Mouse (Mus musculus) forebrain, embryonic 11.5 days (tissue): Measurements from ENCODE around the gene Lmo3. TPM values are rescaled to one million over a fixed set of nuclear protein-coding genes. Genes with fewer than 3 reads are reported as not detected.

Experiments
- ATAC-seq: fragments of 200-750 bp; cut with Nextera tagmentation; replicated peaks from 2 replicates; pipeline ENCODE4 v1.8.0; 2017; ENCODE audit warnings: moderate TSS enrichment; ENCODE audit not compliant: low FRiP score
- DNase-seq: peaks from one replicate; pipeline ENCODE4 v3.0.0-alpha.2; 2017; ENCODE audit warnings: low spot score
- H3K27ac ChIP-seq: fragments of 300-500 bp; sonication (generic); 2 replicates; pipeline ENCODE4 v1.5.1; 2014; ENCODE audit warnings: low read depth, low read length
- H3K27me3 ChIP-seq: fragments of 300-500 bp; sonication (generic); 2 replicates; pipeline ENCODE4 v1.6.1; 2014; ENCODE audit warnings: mild to moderate bottlenecking, low read length, mixed read lengths; ENCODE audit not compliant: control insufficient read depth, insufficient read depth
- H3K36me3 ChIP-seq: fragments of 300-500 bp; sonication (generic); 2 replicates; pipeline ENCODE4 v1.6.1; 2014; ENCODE audit warnings: mild to moderate bottlenecking, low read length, moderate library complexity, mixed read lengths; ENCODE audit not compliant: control insufficient read depth, insufficient read depth
- H3K4me1 ChIP-seq: fragments of 300-500 bp; sonication (generic); replicated peaks from 2 replicates; pipeline ENCODE4 v1.6.1; 2014; ENCODE audit warnings: low read length, mixed read lengths; ENCODE audit not compliant: control insufficient read depth, insufficient read depth
- H3K4me2 ChIP-seq: fragments of 300-500 bp; sonication (generic); 2 replicates; pipeline ENCODE4 v1.6.1; 2014; ENCODE audit warnings: low read depth, mild to moderate bottlenecking, low read length, moderate library complexity, mixed read lengths; ENCODE audit not compliant: severe bottlenecking
- H3K4me3 ChIP-seq: fragments of 300-500 bp; sonication (generic); 2 replicates; pipeline ENCODE4 v1.5.1; 2014; ENCODE audit warnings: low read depth, low read length
- H3K9ac ChIP-seq: fragments of 300-500 bp; sonication (generic); 2 replicates; pipeline ENCODE4 v1.6.1; 2014; ENCODE audit warnings: low read length
- H3K9me3 ChIP-seq: fragments of 300-500 bp; sonication (generic); 2 replicates; pipeline ENCODE4 v1.6.1; 2016; ENCODE audit warnings: low read length, mixed read lengths; ENCODE audit not compliant: control insufficient read depth
- WGBS: fragments of 180-500 bp; shearing (Covaris S2); extraction: QIAGEN DNeasy Blood & Tissue Kit; methylation state at CpG from one replicate; pipeline ENCODE4 v1.1.7; 2014; 5-methylcytosine and 5-hydroxymethylcytosine counted together
- polyA plus RNA-seq: library from polyadenylated mRNA; unstranded; fragments of >200 nt; fragmentation: Nextera tagmentation; extraction: Ambion mirVana; gene quantifications from 2 replicates; pipeline ENCODE4 v1.2.1, GENCODE M21; 2014

Lmo3 gene
- polyA plus RNA-seq, 1 experiment from 2014 or later: 29.4 TPM

- 87% methylated on average over 2 of the region's 2 CpGs for WGBS
- H3K4me2 ChIP-seq: no peak overlapping the region
- H3K27me3 ChIP-seq: no peaks in the 10 kb centered on the region
- ATAC-seq: no peak
- H3K4me1 ChIP-seq: no peaks in the 10 kb centered on the region
- DNase-seq: no peak
- H3K27ac ChIP-seq: no peak overlapping the region
- no peaks in the 10 kb centered on the region; the same call in 1 of the 2 replicates for H3K36me3 ChIP-seq
- H3K9ac ChIP-seq: no peak overlapping the region
- H3K4me3 ChIP-seq: no peak overlapping the region
- H3K9me3 ChIP-seq: no peaks in the 10 kb centered on the region
These were observed 210.6 kb downstream of the Lmo3 start for GRCm38 (mm10) chr6:138371176-138371575.

- DNase-seq: no peak
- Histone ChIP-seq H3K27me3 (no peaks in the 10 kb centered on the region), H3K4me2 (no peak overlapping the region), H3K9ac (no peak overlapping the region), H3K27ac (no peak overlapping the region), H3K4me1 (no peaks in the 10 kb centered on the region), H3K4me3 (no peak overlapping the region), H3K9me3 (no peaks in the 10 kb centered on the region), H3K36me3 (no peaks in the 10 kb centered on the region)
- no peak for ATAC-seq
- whole genome bisulfite sequencing: 84% methylated on average over 5 of the region's 5 CpGs
These were observed 217.7 kb downstream of the Lmo3 start for GRCm38 (mm10) chr6:138364111-138364510.

- Histone ChIP-seq H3K4me2 (no peak overlapping the region), H3K9ac (no peak overlapping the region), H3K27ac (no peak overlapping the region), H3K27me3 (no peaks in the 10 kb centered on the region), H3K4me1 (no peaks in the 10 kb centered on the region), H3K36me3 (no peaks in the 10 kb centered on the region), H3K9me3 (no peaks in the 10 kb centered on the region), H3K4me3 (no peak overlapping the region)
- 85% methylated on average over 3 of the region's 3 CpGs for WGBS
- DNase-seq: no peak
- no peak for ATAC-seq
These were observed 231.0 kb downstream of the Lmo3 start for GRCm38 (mm10) chr6:138350587-138351345.

GRCm38 (mm10) chr6:138346558-138346957 lies 235.2 kb downstream of the Lmo3 start:
- H3K36me3 ChIP-seq: no peaks in the 10 kb centered on the region
- no peak overlapping the region for H3K4me2 ChIP-seq
- H3K4me1 ChIP-seq: no peaks in the 10 kb centered on the region
- H3K9ac ChIP-seq: no peak overlapping the region
- ATAC-seq: no peak
- H3K9me3 ChIP-seq: no peaks in the 10 kb centered on the region; the same call in 1 of the 2 replicates
- 91% methylated on average over 4 of the region's 4 CpGs for WGBS
- H3K27ac ChIP-seq: no peak overlapping the region
- no peaks in the 10 kb centered on the region for H3K27me3 ChIP-seq
- no peak overlapping the region for H3K4me3 ChIP-seq
- DNase-seq: no peak

GRCm38 (mm10) chr6:138335858-138336257 lies 245.9 kb downstream of the Lmo3 start:
- no peak for DNase-seq
- Histone ChIP-seq H3K36me3 (no peaks in the 10 kb centered on the region), H3K9me3 (no peaks in the 10 kb centered on the region; the same call in 1 of the 2 replicates), H3K27me3 (no peaks in the 10 kb centered on the region), H3K4me1 (no peaks in the 10 kb centered on the region), H3K4me3 (no peak overlapping the region), H3K27ac (no peak overlapping the region), H3K4me2 (no peak overlapping the region), H3K9ac (no peak overlapping the region)
- WGBS: 76% methylated on average over 4 of the region's 4 CpGs
- ATAC-seq: no peak

- no peak overlapping the region for H3K27ac ChIP-seq
- WGBS: 82% methylated on average over 7 of the region's 7 CpGs
- no peaks in the 10 kb centered on the region for H3K4me1 ChIP-seq
- DNase-seq: no peak
- H3K4me3 ChIP-seq: no peak overlapping the region
- no peaks in the 10 kb centered on the region for H3K36me3 ChIP-seq
- no peak overlapping the region for H3K4me2 ChIP-seq
- H3K9me3 ChIP-seq: no peaks in the 10 kb centered on the region
- H3K27me3 ChIP-seq: no peaks in the 10 kb centered on the region
- ATAC-seq: 0 out of 2 replicates have a peak, but pooled peaks have one; percentile 33
- no peak overlapping the region for H3K9ac ChIP-seq
These were observed 247.8 kb downstream of the Lmo3 start for GRCm38 (mm10) chr6:138333991-138334390.

GRCm38 (mm10) chr6:138325744-138326400 lies 255.9 kb downstream of the Lmo3 start:
- Histone ChIP-seq H3K36me3 (no peaks in the 10 kb centered on the region), H3K27ac (no peak overlapping the region), H3K27me3 (no peaks in the 10 kb centered on the region), H3K9ac (no peak overlapping the region), H3K4me1 (no peaks in the 10 kb centered on the region), H3K4me3 (no peak overlapping the region), H3K4me2 (no peak overlapping the region), H3K9me3 (no peaks in the 10 kb centered on the region)
- ATAC-seq (no peak), DNase-seq (no peak)
- WGBS: 50% methylated on average over 3 of the region's 3 CpGs

GRCm38 (mm10) chr6:138325145-138325544 lies 256.6 kb downstream of the Lmo3 start:
- no peak overlapping the region for H3K4me3 ChIP-seq
- no peak overlapping the region for H3K9ac ChIP-seq
- DNase-seq (no peak), ATAC-seq (no peak)
- 81% methylated on average over 3 of the region's 3 CpGs for whole genome bisulfite sequencing
- H3K4me2 ChIP-seq: no peak overlapping the region
- no peak overlapping the region for H3K27ac ChIP-seq
- no peaks in the 10 kb centered on the region for H3K9me3 ChIP-seq
- no peaks in the 10 kb centered on the region for H3K36me3 ChIP-seq
- no peaks in the 10 kb centered on the region for H3K27me3 ChIP-seq
- H3K4me1 ChIP-seq: no peaks in the 10 kb centered on the region
